Mouse (Mus musculus): ENCODE data around the gene Guca2b.

The Guca2b gene

GRCm38 (mm10) chr4:119658731-119659130 is at the start of gene Guca2b:
Guca2b (minus strand) TSS chr4:119658954.
- no peak for DNase-seq

- DNase-seq, result no peak
Observed at GRCm38 (mm10) chr4:119707751-119708150, 49.0 kb upstream of the Guca2b start.

GRCm38 (mm10) chr4:119707326-119707725 is 48.6 kb upstream of the Guca2b start:
- DNase-seq, result no peak

GRCm38 (mm10) chr4:119703965-119704364 is 45.2 kb upstream of the Guca2b start:
- no peak for DNase-seq

- DNase-seq, result no peak
Observed at GRCm38 (mm10) chr4:119701269-119701954, 42.7 kb upstream of the Guca2b start.

- no peak for DNase-seq
Observed at GRCm38 (mm10) chr4:119698339-119698738, 39.6 kb upstream of the Guca2b start.

- no peak for DNase-seq
Observed at GRCm38 (mm10) chr4:119685746-119686145, 27.0 kb upstream of the Guca2b start.

- peak; percentile 42 for DNase-seq
Observed at GRCm38 (mm10) chr4:119682596-119682995, 23.8 kb upstream of the Guca2b start.

- DNase-seq, result no peak
Observed at GRCm38 (mm10) chr4:119672685-119673084, 13.9 kb upstream of the Guca2b start.

- no peak for DNase-seq
Observed at GRCm38 (mm10) chr4:119671164-119671563, 12.4 kb upstream of the Guca2b start.

GRCm38 (mm10) chr4:119670736-119671135 is 12.0 kb upstream of the Guca2b start:
- peak; percentile 10 for DNase-seq

GRCm38 (mm10) chr4:119670210-119670555 is 11.4 kb upstream of the Guca2b start:
- no peak for DNase-seq

- DNase-seq, result no peak
Observed at GRCm38 (mm10) chr4:119669356-119670209, 10.8 kb upstream of the Guca2b start.

GRCm38 (mm10) chr4:119668596-119668995 is 9.8 kb upstream of the Guca2b start:
- no peak for DNase-seq

- no peak for DNase-seq
Observed at GRCm38 (mm10) chr4:119668185-119668584, 9.4 kb upstream of the Guca2b start.

GRCm38 (mm10) chr4:119667454-119667853 is 8.7 kb upstream of the Guca2b start:
- peak; percentile 72 for DNase-seq

GRCm38 (mm10) chr4:119666116-119666515 is 7.4 kb upstream of the Guca2b start:
- DNase-seq, result no peak

GRCm38 (mm10) chr4:119665166-119665565 is 6.4 kb upstream of the Guca2b start:
- DNase-seq, result no peak

GRCm38 (mm10) chr4:119663409-119664095 is 4.8 kb upstream of the Guca2b start:
- no peak for DNase-seq

- DNase-seq, result no peak
Observed at GRCm38 (mm10) chr4:119662976-119663375, 4.2 kb upstream of the Guca2b start.

- DNase-seq, result no peak
Observed at GRCm38 (mm10) chr4:119662151-119662550, 3.4 kb upstream of the Guca2b start.

- no peak for DNase-seq
Observed at GRCm38 (mm10) chr4:119660007-119660406, 1.3 kb upstream of the Guca2b start.

GRCm38 (mm10) chr4:119658246-119658645 is 508 bp downstream of the Guca2b start:
- DNase-seq, result no peak

- DNase-seq, result no peak
Observed at GRCm38 (mm10) chr4:119657011-119657410, 1.7 kb downstream of the Guca2b start.

Measured in retina, postnatal 1 day (tissue).